Mouse (Mus musculus): Measurements from ENCODE around the gene Traf3ip1. TPM values are rescaled to one million over a fixed set of nuclear protein-coding genes. Genes with fewer than 3 reads are reported as not detected.

Gene Traf3ip1
- total RNA-seq, 2 experiments from 2014 or later = 3.0 to 4.1 TPM

DNA sequence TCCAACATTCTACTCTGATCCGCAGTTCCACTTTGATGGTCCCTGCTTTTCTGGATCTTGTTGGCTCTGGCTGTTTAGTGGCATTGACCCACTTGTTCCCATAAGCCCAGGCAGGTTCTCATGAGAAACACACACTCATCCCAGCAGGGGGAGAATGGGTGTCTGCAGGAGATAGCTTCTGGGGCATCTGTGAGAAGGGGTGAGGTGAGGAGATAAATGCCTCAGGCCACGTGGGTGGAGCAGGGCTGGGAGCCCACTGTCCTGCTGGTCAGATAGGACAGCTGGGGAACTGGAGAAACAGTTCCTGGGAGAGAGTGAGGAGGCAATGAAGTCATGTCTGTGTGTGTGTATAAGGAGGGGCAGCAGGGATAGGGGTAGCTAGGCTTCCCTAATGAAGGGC is 39.0 kb downstream of the Traf3ip1 start:
- no peak for DNase-seq (ENCODE audit: low spot score)

DNA sequence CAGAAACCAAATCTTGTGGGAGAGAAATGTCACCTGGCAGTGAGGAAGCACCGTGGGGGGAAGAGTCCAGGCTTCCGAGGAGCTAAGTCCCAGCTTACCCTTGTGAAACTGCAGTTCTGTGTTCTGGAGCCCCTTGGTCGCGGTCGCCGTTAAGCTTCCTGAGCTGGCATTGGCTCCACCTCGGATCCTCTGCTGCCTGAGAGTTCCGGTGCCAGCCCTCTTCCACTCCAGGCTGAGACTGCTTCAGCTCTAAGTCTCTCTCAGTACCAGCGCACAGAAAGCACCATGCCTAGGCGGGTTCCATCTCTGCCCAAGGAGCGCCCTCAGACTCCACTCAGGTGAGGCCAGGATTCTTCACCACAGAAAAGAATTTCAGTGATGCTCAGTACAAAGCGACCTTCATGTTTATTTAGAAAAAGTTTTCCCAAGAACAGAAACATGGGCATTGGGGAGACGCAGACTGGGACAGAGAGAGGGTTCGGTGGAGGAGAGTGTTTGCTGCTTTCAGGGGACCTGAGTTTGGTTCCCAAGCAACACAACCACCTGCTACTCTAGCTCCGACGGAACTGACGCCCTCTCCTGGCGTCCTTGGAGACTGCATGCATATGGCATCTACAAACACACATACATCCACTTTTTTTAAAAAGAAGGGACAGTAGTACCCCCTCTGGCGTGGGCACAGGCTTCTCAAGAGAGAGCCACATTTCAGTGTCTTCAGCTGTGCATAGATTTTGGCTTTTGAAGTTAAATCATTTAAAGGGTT is 39.7 kb downstream of the Traf3ip1 start:
- DNase-seq (ENCODE audit: low spot score) = no peak

DNA sequence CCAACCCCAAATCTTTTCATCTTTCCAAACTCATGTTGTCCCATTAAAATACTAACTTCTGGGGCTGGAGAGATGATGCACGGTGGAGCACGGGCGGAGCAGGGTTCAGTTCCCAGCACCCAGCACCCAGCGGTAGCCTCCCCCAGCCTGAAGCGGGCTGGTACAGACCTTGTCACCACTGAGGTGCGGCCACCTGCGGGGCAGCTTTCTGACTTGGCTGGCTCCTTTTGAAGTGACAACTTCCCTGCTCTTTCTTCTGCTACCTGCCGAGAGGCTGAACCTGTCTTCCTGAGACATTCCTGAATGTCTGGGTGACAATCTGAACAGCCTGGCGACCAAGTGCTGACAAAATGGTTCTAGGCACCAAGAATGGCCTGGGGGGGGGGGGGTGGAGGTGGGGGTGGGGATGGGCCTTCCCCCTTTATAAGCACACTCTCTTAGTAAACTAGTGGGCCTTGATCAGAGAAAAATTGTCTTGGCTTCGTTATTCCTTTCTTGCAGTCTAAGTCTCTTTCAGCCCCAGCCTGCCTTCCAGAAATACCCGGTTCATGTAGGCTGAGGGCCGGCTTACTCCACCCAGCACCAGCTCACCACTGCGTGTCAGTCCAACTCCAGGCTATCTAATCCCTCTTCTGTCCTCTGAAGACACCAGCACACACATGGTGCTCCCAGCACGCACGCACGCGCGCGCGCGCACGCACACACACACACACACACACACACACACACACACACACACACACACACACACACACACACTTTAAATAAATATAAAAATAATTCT is 43.5 kb downstream of the Traf3ip1 start:
- DNase-seq (ENCODE audit: low spot score) = no peak

DNA sequence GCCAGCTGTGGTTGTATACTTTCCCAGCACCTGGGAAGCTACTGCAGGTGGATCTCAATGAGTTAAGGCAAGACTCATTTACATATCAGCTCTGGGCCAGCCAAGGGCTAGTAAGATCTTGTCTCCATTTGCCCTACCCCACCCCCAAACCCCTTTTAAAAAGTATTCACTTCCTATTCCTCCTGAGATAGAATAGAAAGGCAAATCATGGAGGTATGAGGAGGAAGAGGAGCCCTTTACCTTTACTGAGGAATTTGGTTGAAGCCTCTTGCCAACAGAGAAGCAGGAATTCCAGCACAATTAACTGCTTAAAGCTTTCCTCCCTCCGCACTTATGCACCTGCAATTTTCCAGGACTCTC is 44.1 kb downstream of the Traf3ip1 start:
- no peak for DNase-seq (ENCODE audit: low spot score)

DNA sequence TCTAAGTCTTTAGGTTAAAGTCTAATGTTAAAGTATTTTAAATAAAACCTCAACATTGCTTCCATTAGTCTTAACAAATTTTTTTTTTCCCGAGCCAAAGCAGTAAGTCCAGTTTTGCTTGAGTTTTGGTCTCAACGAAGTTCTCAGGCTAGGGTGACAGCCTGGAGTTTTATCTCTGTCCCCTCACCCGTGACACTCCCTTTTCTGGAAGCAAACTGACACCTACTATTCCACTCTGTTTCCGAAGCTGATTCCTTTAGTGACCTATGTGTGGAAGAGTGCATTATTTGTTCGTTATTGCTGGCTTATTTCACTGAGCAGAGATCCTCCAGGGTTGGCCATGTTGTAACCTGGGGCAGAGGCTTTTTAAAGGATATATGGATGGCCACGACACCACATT is 44.8 kb downstream of the Traf3ip1 start:
- DNase-seq (ENCODE audit: low spot score) = no peak

DNA sequence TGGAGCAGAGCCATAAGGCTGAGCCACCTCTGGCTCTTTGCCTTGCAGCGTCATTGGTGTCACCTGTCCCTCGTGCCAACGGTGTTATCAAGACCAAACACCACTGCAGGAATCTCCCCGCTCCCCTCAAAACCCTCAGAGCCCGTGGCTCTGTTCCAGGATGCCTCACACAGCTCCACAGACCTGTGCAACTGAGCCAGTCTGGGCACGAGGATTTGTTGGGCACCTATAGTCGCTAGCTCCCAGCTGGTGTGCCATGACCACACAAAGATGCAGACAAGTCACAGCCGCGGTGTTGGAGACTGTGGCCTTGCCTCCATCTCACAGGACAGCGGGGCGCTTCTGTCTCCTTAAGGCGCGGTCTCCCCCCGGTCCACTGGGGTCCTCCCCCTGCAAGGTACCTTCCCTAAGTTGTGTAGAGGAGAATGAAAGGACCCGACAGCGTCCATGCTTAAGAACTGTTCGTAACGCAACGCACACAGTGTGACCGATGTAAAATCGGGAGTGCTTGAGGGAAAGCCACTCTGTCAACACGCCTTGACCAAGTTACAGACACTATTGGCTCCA is 45.3 kb downstream of the Traf3ip1 start:
- DNase-seq (ENCODE audit: low spot score) = peak; percentile 19

DNA sequence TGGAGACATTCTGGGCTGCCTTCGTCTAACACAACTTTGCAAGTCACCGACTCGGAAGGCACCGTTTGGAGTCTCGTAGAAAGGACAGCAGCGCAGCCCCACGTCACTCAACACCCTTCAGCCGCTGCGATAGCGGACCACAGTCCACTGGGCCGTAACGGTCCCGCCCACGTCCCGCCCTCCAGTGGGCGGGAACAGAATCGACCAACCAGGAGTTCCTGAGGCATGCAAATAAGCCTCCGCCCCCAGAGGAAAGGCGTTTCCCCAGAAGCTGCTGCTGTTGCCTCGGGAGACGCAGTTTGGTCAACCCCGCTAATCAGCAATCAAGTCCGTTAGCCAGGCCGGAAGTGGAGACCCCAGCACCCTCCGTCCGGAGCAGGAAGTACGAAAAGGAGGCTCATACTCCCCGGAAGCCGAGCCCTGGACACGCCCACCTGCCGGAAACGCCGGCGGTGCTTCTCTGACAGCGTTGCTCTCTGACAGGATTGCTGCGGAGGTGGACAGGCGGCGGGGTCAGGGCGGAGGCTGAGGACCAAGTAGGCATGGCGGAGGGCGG is 45.9 kb downstream of the Traf3ip1 start, which contains the start of gene Asb1:
Asb1 (plus strand) TSS at position 274 of the 556 bp plus-strand sequence.
- peak; percentile 95 for DNase-seq (ENCODE audit: low spot score)

DNA sequence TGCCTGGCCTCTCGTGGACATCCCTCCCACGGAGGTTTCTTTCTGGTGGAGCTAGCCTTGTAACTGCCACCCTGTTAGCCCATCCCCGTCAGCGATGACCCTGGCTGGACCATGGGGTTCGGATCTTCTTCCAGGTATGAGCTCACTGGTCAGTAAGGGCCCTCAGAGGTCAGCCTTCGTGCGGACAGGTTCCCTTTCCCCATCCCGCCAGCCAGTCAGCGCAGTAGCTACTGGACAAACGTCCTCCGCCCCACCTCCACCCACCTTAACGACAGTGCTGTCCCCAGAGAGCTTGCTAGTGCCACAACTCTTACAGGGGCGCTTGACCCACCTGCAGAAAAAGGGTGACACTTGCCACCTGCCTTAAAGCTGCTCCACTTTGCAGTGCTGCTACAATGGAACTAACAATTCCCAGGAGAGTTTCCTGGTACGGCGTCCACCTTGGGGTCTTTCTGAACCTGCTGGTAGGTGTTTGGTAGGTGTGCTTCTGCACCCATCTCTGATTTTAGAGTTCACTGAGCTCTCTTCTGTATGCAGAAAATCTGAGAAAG is 46.7 kb downstream of the Traf3ip1 start:
- DNase-seq (ENCODE audit: low spot score) = no peak

DNA sequence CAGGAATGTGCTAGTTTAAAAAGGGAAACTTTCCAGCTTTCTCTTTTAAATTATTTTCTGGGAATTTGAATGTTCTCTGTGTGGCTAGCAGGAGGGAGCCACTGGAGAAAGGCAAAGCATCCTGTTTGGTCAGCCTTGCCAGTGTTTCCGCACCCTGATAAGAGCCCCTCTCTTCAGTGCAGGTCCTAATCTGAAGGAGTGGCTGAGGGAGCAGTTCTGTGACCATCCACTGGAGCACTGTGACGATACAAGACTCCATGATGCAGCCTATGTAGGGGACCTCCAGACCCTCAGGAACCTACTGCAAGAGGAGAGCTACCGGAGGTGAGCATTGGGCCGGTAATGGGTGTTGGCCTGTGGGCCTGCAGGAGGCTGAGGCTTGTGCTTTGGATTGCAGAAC is 49.5 kb downstream of the Traf3ip1 start:
- no peak for DNase-seq (ENCODE audit: low spot score)

DNA sequence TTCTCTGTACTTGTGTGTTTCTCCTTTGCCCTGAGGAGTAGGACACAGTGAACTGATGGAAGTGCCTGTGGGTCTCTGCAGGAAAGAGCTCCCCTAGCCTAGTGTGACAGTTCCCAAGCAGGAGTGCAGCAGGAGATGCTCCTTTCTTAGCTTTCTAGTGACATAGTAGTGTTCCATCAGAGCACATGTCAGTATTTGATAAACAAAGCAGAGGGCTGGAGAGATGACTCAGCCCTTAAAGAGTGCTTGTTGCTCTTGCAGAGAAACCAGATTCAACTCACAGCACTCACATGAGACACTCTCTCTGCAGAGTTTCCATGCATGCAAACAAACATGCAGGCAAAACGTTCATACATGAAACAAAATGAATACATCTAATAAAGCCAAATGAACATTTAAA is 50.8 kb downstream of the Traf3ip1 start:
- no peak for DNase-seq (ENCODE audit: low spot score)

DNA sequence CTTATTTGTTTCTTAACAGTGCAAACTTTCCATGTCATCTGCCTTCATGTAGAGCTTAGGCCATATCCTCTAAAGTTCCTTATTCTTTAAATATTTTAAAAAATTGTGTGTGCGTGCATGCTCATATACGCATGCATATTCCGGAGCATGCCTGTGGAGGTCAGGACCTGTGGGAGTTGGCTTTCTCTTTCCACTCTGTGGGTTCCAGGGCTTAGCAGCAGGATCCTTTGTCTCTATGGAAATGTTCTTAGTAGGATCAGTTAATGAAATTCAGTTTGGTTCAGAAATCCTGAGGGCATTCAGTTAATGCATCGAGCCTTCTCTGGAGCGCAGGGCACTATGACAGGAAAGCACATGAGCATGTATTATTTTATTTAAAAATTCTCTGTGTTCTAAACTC is 53.1 kb downstream of the Traf3ip1 start:
- no peak for DNase-seq (ENCODE audit: low spot score)

DNA sequence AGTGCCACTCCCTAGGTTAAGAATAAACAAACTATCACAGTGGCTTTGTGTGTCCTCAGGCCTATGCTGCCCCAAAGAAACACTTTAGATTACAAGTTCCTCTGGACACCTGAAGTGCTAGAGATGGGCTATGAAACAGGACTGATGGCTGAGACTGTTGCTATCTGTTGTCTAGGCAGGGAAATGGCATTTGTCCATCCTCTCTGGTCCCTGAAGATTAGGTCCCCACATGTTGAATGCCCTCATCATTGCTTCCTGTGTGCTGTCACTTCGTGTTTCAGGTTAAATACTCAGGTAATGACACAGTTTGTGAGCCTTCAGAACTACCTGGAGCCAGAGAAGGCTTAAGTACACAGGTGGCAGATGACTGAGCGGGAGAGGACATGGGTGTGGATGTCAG is 54.6 kb downstream of the Traf3ip1 start:
- no peak for DNase-seq (ENCODE audit: low spot score)

DNA sequence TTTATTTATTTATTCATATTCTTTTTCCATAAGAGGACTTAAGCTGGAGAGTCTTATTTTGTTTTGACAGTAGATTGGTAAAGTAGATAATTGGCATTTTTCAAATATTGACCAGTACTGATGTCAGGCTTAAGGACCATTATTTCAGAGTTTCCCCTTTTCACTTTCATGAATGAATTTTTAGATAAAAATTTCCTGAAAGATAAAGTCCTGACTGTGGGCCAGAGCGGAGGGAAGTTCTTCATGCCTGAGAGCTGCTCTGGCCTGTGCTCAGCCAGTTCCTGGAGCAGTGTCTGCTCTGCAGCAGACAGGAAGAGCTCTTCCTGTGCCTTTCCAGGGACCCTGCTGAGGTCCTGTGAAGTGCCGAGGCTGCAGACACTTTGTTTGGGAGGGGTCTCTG is 62.7 kb downstream of the Traf3ip1 start:
- no peak for DNase-seq (ENCODE audit: low spot score)

DNA sequence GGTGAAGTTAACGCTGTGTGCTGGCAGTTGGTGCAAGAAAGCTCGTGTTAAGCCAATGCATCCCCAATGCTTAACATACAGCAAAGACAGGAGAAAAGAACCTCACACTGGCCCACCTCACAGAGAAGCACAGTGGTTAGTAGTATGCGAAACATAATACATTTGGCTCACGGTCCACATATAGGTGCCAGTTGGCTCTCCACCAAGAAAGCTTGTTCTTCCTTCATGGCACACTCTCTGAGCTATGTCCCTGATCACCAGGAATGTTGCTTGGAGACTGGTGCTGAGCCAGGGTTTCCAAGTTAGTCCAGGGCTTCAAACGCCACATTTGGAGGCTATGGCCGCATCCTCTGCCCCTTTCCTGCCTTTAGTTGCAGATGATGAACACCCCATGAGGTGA is 66.8 kb downstream of the Traf3ip1 start:
- no peak for DNase-seq (ENCODE audit: low spot score)

DNA sequence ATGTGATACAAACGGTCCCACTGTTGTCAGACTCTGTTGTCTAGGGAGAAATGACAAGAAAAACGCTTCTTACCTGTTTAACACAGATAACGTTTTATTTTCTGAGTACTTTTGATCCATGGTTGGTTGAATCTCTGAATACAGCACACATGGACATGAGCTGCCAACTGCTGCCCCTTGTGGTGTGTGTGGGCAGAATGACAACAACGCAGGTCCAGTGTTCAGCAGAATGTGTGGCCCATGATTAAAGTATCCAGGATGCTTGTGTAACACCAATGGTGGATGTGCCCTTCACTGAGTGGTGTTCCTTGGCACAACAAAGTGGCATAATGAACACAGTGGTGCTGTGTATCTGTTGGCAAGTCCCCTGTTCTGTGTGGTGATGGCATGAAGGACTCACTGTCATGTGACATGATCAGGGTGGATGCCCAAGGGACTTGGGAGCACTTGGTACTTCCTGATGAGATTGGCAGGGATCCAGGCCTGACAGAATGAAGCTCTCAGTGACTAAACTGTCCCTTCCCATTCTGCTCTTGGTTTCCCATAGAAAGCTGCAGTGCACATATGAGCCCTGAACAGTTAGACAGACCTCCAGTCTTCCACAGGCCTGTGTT is 68.6 kb downstream of the Traf3ip1 start:
- no peak for DNase-seq (ENCODE audit: low spot score)

DNA sequence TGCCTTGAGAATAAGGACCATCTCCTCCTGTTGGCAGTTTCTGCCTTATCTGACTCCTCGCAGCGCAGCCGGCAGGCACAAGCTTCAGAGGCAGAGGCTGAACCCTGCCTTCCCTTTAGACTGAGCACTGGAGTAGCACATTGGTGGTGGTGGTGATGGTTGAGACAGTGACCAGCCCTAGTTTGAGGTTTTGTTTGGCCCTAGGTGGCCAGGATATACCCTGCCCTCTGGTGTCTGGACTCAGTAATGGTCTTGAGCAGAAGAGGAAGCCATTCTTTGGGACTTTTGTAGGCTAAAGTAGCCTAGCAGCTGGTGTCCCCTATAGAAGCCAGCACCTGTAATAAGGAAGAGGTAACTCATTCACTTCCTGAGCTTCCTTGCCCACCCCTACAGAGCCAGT is 69.6 kb downstream of the Traf3ip1 start:
- no peak for DNase-seq (ENCODE audit: low spot score)

DNA sequence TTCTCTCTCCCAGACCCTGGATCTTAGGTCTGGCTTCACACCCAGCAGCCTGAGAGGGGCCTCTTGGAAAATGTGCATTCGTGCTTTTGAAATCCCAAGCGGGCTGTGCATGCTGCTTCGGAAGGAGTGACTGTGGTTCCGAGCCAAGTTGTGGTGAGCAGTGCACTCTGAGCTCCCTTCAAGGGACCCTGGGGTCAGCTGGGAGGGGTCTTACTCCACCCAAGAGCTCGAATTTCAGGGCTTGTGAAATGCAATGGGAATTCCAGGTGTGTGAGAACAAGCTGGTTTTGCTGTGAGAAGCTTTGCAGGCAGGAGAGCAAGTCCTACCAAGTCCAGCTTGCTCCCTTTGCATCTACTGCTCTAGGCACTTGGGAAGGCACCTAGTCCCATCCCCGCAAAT is 70.2 kb downstream of the Traf3ip1 start:
- no peak for DNase-seq (ENCODE audit: low spot score)

DNA sequence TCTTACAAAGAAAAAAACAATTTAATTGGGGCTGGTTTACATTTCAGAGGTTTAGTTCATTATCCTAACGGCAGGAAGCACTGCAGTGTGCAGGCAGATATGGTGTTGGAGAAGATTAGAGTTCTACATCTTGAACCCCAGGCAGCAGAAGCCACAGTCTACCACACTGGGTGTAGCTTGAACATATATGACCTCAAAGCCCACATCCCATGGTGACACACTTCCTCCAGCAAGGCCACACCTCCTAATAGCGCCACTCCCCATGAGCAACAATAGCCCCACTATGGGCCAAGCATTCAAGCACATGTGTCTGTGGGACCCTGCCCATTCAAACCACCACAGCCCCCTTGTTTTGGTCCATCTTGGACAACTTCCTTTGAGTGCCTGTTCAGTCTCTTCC is 72.8 kb downstream of the Traf3ip1 start:
- no peak for DNase-seq (ENCODE audit: low spot score)

DNA sequence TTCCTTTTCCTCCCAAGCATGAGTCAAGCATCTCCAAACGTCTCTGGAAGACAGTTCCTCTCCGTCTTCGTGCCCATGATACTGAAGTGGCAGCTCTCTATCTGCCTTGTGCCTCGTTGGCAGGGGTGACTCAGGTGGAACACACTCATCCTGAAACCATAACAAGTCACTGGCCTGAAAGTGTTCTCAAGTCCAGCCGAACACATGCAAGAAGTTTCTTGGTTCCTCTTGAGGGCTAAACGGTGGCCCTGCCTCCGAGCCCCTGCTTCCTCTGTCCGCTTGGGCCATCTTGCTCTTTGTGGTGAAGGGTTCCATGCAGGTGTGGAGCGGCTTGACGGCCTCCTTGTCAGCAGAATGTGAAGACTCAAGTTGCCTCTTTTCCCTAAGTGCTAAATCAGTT is 78.0 kb downstream of the Traf3ip1 start:
- no peak for DNase-seq (ENCODE audit: low spot score)

DNA sequence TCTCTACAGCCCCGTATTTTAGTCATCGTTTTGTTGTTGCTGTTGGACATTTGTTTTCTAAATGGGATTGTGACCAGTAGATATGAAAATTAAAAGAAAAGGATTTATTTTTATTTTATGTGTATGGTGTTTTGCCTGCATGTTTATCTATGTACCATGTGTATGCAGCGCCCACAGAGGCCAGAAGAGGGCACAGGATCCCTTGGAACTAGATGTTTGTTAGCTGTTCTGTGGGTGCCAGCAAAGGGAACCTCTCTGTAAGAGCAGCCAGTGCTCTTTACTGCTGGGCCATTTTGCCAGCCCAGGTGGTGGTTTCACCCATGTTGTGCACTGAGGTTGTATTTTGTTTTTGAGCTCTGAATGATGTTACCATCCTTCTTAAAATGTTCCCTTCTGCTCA is 79.8 kb downstream of the Traf3ip1 start:
- DNase-seq (ENCODE audit: low spot score) = peak; percentile 43

DNA sequence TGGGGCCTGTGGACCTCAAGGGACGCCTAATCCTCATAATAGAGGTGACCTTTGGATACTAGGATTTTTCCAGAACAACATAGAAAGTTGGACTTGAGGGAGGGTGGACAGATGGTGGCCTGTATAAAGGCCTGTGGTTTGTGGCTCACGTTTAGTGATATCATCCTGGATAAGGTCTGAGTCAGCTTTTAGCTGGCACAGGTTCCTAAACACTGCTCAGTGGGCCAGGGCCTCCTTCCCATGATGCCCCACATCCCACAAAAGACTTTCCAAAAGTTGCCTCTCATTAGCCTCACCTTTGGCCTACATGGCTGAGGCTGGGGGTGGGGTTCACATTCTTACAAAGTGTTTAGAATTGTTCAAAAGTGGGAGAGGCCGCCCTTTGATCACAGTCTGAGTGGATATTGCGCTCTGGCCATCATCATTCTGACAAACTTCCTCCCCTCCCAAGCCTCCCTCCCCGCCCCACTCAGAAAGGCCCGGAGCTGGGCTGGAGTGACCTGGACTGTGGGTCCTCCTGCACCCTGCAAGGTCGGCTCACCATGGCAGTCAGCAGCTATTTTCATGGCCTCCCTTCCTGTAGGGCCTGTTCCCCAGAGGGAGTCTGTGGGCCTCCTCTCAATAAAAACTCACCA is 83.6 kb downstream of the Traf3ip1 start:
- no peak for DNase-seq (ENCODE audit: low spot score)
